In genomic region chr1:174508571-174509110, GRCm38 (mm10) we compare ENCODE assay signal across 17 mouse cellular contexts. TPM values are rescaled to one million over a fixed set of nuclear protein-coding genes. Genes with fewer than 3 reads are reported as not detected.
DNase-seq lines count a peak whose midpoint lies in the region; ATAC-seq lines count a peak whose summit lies in the region.
"Had no signal": no experiment of that assay in that cellular context is flagged by ENCODE, and none has a peak within 500 bp of the region (broad histone marks: within the 10 kb centered on the region; RNA-seq: fewer than 3 reads in every experiment).

No protein-coding gene starts in this region.

- H3K4me1 ChIP-seq in heart, embryonic 14.5 days (ENCODE audit: control insufficient read depth in 2 of 2, insufficient read depth in 2 of 2, low read length in 2 of 2) = peaks cover 0 to 11% of the 10 kb centered on the region in 2 experiments; a peak in 1 of 4 replicates
- peaks cover 1% of the 10 kb centered on the region for H3K4me1 ChIP-seq in kidney, embryonic 15.5 days

- no peak overlapping the region for H3K9ac ChIP-seq in heart, embryonic 14.5 days (ENCODE audit: low read length)
- H3K9ac ChIP-seq in kidney, embryonic 15.5 days = no peak overlapping the region
- H3K9ac ChIP-seq: lung, embryonic 14.5 days had no signal

- peaks cover 1% of the 10 kb centered on the region for H3K27me3 ChIP-seq in heart, embryonic 14.5 days (ENCODE audit: control insufficient read depth, insufficient read depth, low read length)
- H3K27me3 ChIP-seq in kidney, embryonic 15.5 days = peaks cover 7% of the 10 kb centered on the region; the same call in 1 of the 2 replicates

- intact Hi-C loops in heart, postnatal 25 days (cut with DNase I) = no loop called here

- H3K4me2 ChIP-seq in heart, embryonic 14.5 days (ENCODE audit: low read length) = peak overlapping the region; percentile 26; the same call in 1 of the 2 replicates
- H3K4me2 ChIP-seq in kidney, embryonic 15.5 days = no peak overlapping the region
- H3K4me2 ChIP-seq: lung, embryonic 14.5 days had no signal

- H3K27ac ChIP-seq in heart, embryonic 14.5 days (replicated peaks in 1 of 2; ENCODE audit: control insufficient read depth in 1 of 2, insufficient read depth in 1 of 2, low read depth in 2 of 2, low read length in 2 of 2) = no peak overlapping the region
- no peak overlapping the region for H3K27ac ChIP-seq in kidney, embryonic 15.5 days

- H3K9me3 ChIP-seq in heart, embryonic 14.5 days (ENCODE audit: control insufficient read depth, low read length) = no peaks in the 10 kb centered on the region
- H3K9me3 ChIP-seq in kidney, embryonic 15.5 days (replicated peaks) = no peaks in the 10 kb centered on the region

- DNase-seq in heart, postnatal 25 days (ENCODE audit: low spot score) = no peak
- DNase-seq in kidney, postnatal 36 days = peak; percentile 4 to 6
- peak; percentile 72 for DNase-seq in brain, adult 2 months (ENCODE audit: low read depth, low spot score)
- DNase-seq in cerebellum, postnatal 14 days = peak; percentile 45 to 65
- DNase-seq in gastrocnemius, postnatal 10 days = no peak
- DNase-seq: adrenal gland, postnatal 10 days; heart, adult 18-20 months; kidney, postnatal 14 days; liver; lung, embryonic 14.5 days; right cerebral cortex, postnatal 14 days; thymus, adult 18-20 months had no signal

- no peak overlapping the region for H3K4me3 ChIP-seq in heart, embryonic 14.5 days (ENCODE audit: control insufficient read depth in 1 of 2, insufficient read depth in 1 of 2, low read depth in 1 of 2, low read length in 2 of 2)
- H3K4me3 ChIP-seq in kidney, embryonic 15.5 days (replicated peaks) = no peak overlapping the region

- WGBS in heart, embryonic 14.5 days = 28% methylated on average over 13 of the region's 13 CpGs
- WGBS in kidney, embryonic 15.5 days = 43% methylated on average over 13 of the region's 13 CpGs

- H3K36me3 ChIP-seq in heart, embryonic 14.5 days (ENCODE audit: control insufficient read depth, insufficient read depth, low read length) = no peaks in the 10 kb centered on the region
- H3K36me3 ChIP-seq in kidney, embryonic 15.5 days = no peaks in the 10 kb centered on the region
- H3K36me3 ChIP-seq: G1E had no signal

- no peak for ATAC-seq in heart, embryonic 14.5 days (ENCODE audit: insufficient number of reproducible peaks, insufficient read depth, low FRiP score, low read depth)
- no peak for ATAC-seq in kidney, embryonic 15.5 days (replicated peaks; ENCODE audit: low FRiP score)
- ATAC-seq: hindbrain, embryonic 16.5 days had no signal

RNA-seq across cellular contexts. Expression of gene Fmn2, which starts 7.0 kb away (rescaled TPM):
- 0.43 and 0.74 TPM in 2 replicates for polyA plus RNA-seq in heart, embryonic 14.5 days (2014; fragmentation: Nextera tagmentation; extraction: Ambion mirVana)
- total RNA-seq in heart, postnatal 25 days (2021) = under 1 TPM; 0.25 to 0.31 TPM
- polyA plus RNA-seq in kidney, embryonic 15.5 days (2015; fragmentation: Nextera tagmentation; extraction: Ambion mirVana) = 0.59 and 0.95 TPM in 2 replicates
- total RNA-seq in gastrocnemius, postnatal 10 days (2021) = 1 to 10 TPM; 1.2 to 1.6 TPM
- total RNA-seq: G1E; megakaryocyte, adult 5-6 weeks had no signal
- polyA plus RNA-seq: G1E had no signal

Comparison
In these comparisons a context has a peak if more than half of its experiments do, and no peak if none do; other contexts are left out.
1. DNase-seq: peak in kidney, postnatal 36 days (2 of 2), brain, adult 2 months (single experiment) and cerebellum, postnatal 14 days (2 of 2); none in heart, postnatal 25 days (single experiment) and gastrocnemius, postnatal 10 days (single experiment).